Mouse (Mus musculus) forelimb bud, embryonic 11.5 days (tissue): ENCODE results near the gene Vac14.

ENCODE experiments used
- DNase-seq: peaks from one replicate; pipeline ENCODE4 v3.0.0-alpha.2; 2012; ENCODE audit warnings: low read depth, low spot score

Vac14 gene

GRCm38 (mm10) chr8:110618391-110619207 lies at the start of gene Vac14:
Gene Vac14, plus strand, starts transcription at chr8:110618585.
- peak; percentile 92 for DNase-seq

GRCm38 (mm10) chr8:110592641-110593040 lies 25.7 kb upstream of the Vac14 start:
- no peak for DNase-seq

GRCm38 (mm10) chr8:110594164-110594563 lies 24.2 kb upstream of the Vac14 start:
- DNase-seq, result no peak

GRCm38 (mm10) chr8:110604556-110604955 lies 13.8 kb upstream of the Vac14 start:
- peak; percentile 44 for DNase-seq

- no peak for DNase-seq
Observed at GRCm38 (mm10) chr8:110605401-110606015, 12.9 kb upstream of the Vac14 start.

- DNase-seq, result no peak
Observed at GRCm38 (mm10) chr8:110615730-110616129, 2.7 kb upstream of the Vac14 start.

- DNase-seq, result no peak
Observed at GRCm38 (mm10) chr8:110617801-110618358, 505 bp upstream of the Vac14 start.

- no peak for DNase-seq
Observed at GRCm38 (mm10) chr8:110619208-110619574, 806 bp downstream of the Vac14 start.

GRCm38 (mm10) chr8:110619919-110620318 lies 1.5 kb downstream of the Vac14 start:
- DNase-seq, result no peak

- DNase-seq, result no peak
Observed at GRCm38 (mm10) chr8:110626431-110626830, 8.0 kb downstream of the Vac14 start.

- DNase-seq, result peak; percentile 56
Observed at GRCm38 (mm10) chr8:110629245-110630063, 11.1 kb downstream of the Vac14 start.

GRCm38 (mm10) chr8:110630079-110630478 lies 11.7 kb downstream of the Vac14 start:
- no peak for DNase-seq

- no peak for DNase-seq
Observed at GRCm38 (mm10) chr8:110630571-110631071, 12.2 kb downstream of the Vac14 start.

GRCm38 (mm10) chr8:110631201-110631600 lies 12.8 kb downstream of the Vac14 start:
- DNase-seq, result peak; percentile 4

- DNase-seq, result no peak
Observed at GRCm38 (mm10) chr8:110633814-110634213, 15.4 kb downstream of the Vac14 start.

- no peak for DNase-seq
Observed at GRCm38 (mm10) chr8:110636182-110636581, 17.8 kb downstream of the Vac14 start.

- DNase-seq, result no peak
Observed at GRCm38 (mm10) chr8:110642331-110642730, 23.9 kb downstream of the Vac14 start.

GRCm38 (mm10) chr8:110643177-110643576 lies 24.8 kb downstream of the Vac14 start:
- no peak for DNase-seq

GRCm38 (mm10) chr8:110644422-110644821 lies 26.0 kb downstream of the Vac14 start:
- DNase-seq, result no peak

GRCm38 (mm10) chr8:110644901-110645300 lies 26.5 kb downstream of the Vac14 start:
- no peak for DNase-seq

GRCm38 (mm10) chr8:110645340-110645739 lies 27.0 kb downstream of the Vac14 start:
- no peak for DNase-seq

- DNase-seq, result peak; percentile 24
Observed at GRCm38 (mm10) chr8:110646064-110646463, 27.7 kb downstream of the Vac14 start.
